ENCODE assay signal across 10 mouse cellular contexts in genomic region chr7:98899815-98900214, GRCm38 (mm10).
DNase-seq lines count a peak whose midpoint lies in the region; ATAC-seq lines count a peak whose summit lies in the region.
"Had no signal": no experiment of that assay in that cellular context is flagged by ENCODE, and none has a peak within 500 bp of the region (broad histone marks: within the 10 kb centered on the region; RNA-seq: fewer than 3 reads in every experiment).

No protein-coding gene starts in this region.

- no peak overlapping the region for H3K9ac ChIP-seq in embryonic facial prominence, embryonic 13.5 days
- no peak overlapping the region for H3K9ac ChIP-seq in liver, embryonic 12.5 days
- H3K9ac ChIP-seq: midbrain, embryonic 13.5 days had no signal

- peaks cover 4% of the 10 kb centered on the region; the same call in 1 of the 2 replicates for H3K9me3 ChIP-seq in embryonic facial prominence, embryonic 13.5 days
- H3K9me3 ChIP-seq in liver, embryonic 12.5 days (replicated peaks): peaks cover 7% of the 10 kb centered on the region; the same call in 1 of the 2 replicates
- H3K9me3 ChIP-seq: midbrain, embryonic 13.5 days had no signal

- no peak overlapping the region for H3K4me2 ChIP-seq in embryonic facial prominence, embryonic 13.5 days
- no peak overlapping the region for H3K4me2 ChIP-seq in liver, embryonic 12.5 days
- H3K4me2 ChIP-seq: midbrain, embryonic 13.5 days had no signal

- no peak overlapping the region for H3K4me3 ChIP-seq in embryonic facial prominence, embryonic 13.5 days
- H3K4me3 ChIP-seq in liver, embryonic 12.5 days: no peak overlapping the region
- H3K4me3 ChIP-seq: midbrain, embryonic 13.5 days had no signal

- peak; percentile 66 to 69 for DNase-seq in heart, adult 9 months (ENCODE audit: low spot score in 2 of 2)
- peak; percentile 50 for DNase-seq in kidney, adult 9 months
- peak; percentile 79 for DNase-seq in lung, postnatal 10 days
- no peak for DNase-seq in urinary bladder, postnatal 25 days (ENCODE audit: low spot score)
- no peak for DNase-seq in left cerebral cortex, adult 9 months (ENCODE audit: low spot score in 2 of 2)
- DNase-seq in cerebellum, adult 9-10 months: no peak

- peaks cover 61% of the 10 kb centered on the region for H3K4me1 ChIP-seq in embryonic facial prominence, embryonic 13.5 days
- H3K4me1 ChIP-seq in liver, embryonic 12.5 days: peaks cover 12% of the 10 kb centered on the region

- H3K27me3 ChIP-seq in embryonic facial prominence, embryonic 13.5 days: no peaks in the 10 kb centered on the region
- H3K27me3 ChIP-seq in liver, embryonic 12.5 days (replicated peaks): no peaks in the 10 kb centered on the region
- H3K27me3 ChIP-seq: midbrain, embryonic 13.5 days had no signal

- H3K27ac ChIP-seq in embryonic facial prominence, embryonic 13.5 days: peak overlapping the region; percentile 44; the same call in 1 of the 2 replicates
- no peak overlapping the region for H3K27ac ChIP-seq in liver, embryonic 12.5 days
- H3K27ac ChIP-seq: hindbrain, postnatal 0 days; midbrain, embryonic 13.5 days had no signal

- ATAC-seq in embryonic facial prominence, embryonic 13.5 days (ENCODE audit: insufficient number of reproducible peaks, insufficient read depth, low FRiP score, low TSS enrichment, low read depth): 0 out of 2 replicates have a peak, but pooled peaks have one; percentile 56
- ATAC-seq in liver, embryonic 12.5 days: no peak
- ATAC-seq: hindbrain, postnatal 0 days; midbrain, embryonic 13.5 days had no signal

- no peaks in the 10 kb centered on the region for H3K36me3 ChIP-seq in embryonic facial prominence, embryonic 13.5 days
- peaks cover 16% of the 10 kb centered on the region; the same call in 1 of the 2 replicates for H3K36me3 ChIP-seq in liver, embryonic 12.5 days
- H3K36me3 ChIP-seq: midbrain, embryonic 13.5 days had no signal

- WGBS in embryonic facial prominence, embryonic 13.5 days: 49% methylated on average over 4 of the region's 4 CpGs
- WGBS in liver, embryonic 12.5 days (ENCODE audit: insufficient replicate concordance): 64% methylated on average over 4 of the region's 4 CpGs

Comparison
In these comparisons a context has a peak if more than half of its experiments do, and no peak if none do; other contexts are left out.
1. DNase-seq: peak in heart, adult 9 months (2 of 2), kidney, adult 9 months (single experiment) and lung, postnatal 10 days (single experiment); none in urinary bladder, postnatal 25 days (single experiment), left cerebral cortex, adult 9 months (0 of 2) and cerebellum, adult 9-10 months (single experiment).